Mouse (Mus musculus) embryonic fibroblast, embryonic 13.5 days (primary cell): ENCODE data around the gene Dagla.

Experiments used
- CTCF ChIP-seq: IDR thresholded peaks from 2 replicates; pipeline ENCODE4 v1.5.1; 2011; ENCODE audit warnings: mild to moderate bottlenecking, control low read depth, low read length, moderate library complexity, borderline replicate concordance; ENCODE audit not compliant: insufficient read depth
- POLR2A ChIP-seq: IDR thresholded peaks from 2 replicates; pipeline ENCODE4 v1.6.1; 2011; ENCODE audit warnings: low read depth, mild to moderate bottlenecking, control low read depth, low read length, moderate library complexity

DNA sequence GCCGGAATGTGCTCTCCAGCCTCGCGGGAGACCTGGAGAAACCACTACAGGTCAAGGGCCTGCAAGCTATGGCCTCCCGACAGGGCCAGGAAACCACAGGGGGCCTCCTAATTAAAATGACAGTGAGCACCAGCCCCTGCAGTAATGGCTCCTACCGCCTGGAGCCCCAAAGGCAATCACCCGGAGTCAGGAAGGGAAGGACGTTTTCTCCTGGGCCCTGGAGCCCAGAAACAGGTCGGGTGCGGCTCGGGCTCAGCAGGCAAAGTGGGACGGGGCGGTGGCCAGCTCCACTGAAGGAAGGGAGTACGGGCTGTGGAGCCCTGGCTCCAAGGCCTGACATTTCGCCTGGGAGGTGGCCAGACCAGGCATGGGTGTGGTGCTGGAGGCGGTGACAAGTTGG, 37.6 kb downstream of the Dagla start:
- TF ChIP-seq CTCF, result no peak
- TF ChIP-seq POLR2A, result no peak
